Mouse (Mus musculus) cerebellum, adult 11-12 months (tissue): ENCODE data around the gene Eif1.
"Not testable (repeated sequence)": the region's sequence is repeated elsewhere in the genome, so short reads cannot be mapped to it uniquely, and the experiment has no call there.

Experiments
- DNase-seq: peaks from one replicate; pipeline ENCODE4 v3.0.0; 2022

Gene Eif1

DNA sequence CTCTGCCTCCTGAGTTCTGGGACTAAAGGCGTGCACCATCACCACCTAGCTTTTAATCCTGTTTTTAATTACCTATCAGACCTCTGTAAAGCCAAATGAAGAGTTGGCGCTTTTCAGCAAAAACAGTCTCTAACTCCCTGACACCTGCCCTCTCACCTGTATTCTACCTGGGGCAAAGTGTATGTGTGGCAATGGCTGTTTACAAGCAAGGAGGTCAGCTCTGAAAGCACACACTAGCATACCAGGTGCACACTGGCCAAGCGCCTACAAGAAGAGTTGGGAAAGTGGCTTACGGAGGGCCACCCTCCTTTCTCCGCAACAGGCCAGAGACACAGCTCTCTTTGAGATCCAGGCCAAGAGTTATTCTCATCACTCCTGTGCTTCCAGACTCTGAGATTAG is 4.2 kb upstream of the Eif1 start:
- no peak for DNase-seq

DNA sequence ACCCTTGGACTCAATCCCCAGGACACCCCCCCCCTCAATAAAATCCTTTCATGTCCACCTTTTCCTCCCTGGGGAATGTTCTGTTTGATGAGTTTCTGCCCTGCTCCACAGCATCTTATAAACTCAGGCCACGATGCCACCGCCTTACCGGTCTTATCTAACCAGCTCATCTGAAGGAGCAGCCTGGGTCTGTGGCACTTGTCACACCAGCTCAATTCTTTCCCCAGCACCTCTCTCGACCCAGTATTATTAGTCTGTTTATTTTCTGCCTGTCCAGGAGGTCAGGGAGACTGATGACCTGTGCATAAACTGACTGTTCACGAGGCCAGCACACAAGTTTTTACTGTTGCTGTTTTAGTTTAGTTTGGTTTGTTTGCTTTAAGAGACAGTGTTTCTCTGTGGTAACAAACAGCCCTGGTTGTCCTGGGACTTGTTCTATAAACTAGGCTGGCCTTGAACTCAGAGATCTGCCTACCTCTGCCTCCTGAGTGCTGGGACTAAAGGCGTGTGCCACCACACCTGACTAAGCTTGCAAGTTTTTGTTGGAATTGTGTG is 1.8 kb upstream of the Eif1 start:
- peak; percentile 38 for DNase-seq

DNA sequence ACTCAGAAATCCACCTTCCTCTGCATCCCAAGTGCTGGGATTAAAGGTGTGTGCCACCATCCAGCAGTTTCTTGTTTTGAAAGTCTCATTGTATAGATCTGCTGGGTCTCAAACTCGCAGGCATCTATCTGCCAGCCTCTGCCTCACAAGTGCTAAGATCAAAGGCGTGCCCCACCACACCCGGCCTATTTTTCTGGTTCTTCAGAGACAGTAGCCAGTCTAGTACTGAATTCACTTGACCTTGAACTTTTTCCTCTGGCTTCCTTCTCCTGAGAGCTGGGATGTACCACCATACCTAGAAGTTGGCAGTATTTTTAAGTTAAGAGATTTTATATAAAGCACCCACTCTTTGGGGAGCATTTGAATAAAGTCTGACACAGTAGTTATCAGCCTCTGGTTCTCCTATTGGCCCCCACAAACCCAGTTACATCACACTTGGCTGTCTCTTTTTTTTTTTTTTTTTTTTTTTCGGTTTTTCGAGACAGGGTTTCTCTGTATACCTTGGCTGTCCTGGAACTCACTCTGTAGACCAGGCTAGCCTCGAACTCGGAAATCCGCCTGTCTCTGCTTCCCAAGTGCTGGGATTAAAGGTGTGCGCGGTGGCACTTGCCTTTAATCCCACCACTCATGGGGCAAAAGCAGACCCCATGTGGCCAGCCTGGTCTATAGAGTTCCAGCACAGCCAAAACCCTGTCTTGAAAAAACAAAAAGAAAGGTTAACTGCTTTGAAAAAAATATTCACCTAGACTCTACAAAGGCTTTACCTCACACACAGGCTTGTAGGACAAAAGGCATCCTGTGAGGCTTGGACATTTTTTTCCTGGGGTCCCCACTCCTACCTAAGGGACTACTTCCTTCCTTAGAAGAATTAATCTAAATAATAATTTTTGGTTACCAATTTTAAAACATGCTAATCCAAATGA is 895 bp upstream of the Eif1 start:
- DNase-seq = peak; percentile 71

- peak; percentile 97 for DNase-seq
Observed at GRCm38 (mm10) chr11:100320172-100320630, 516 bp downstream of the Eif1 start.

- DNase-seq = not testable (repeated sequence)
Observed at GRCm38 (mm10) chr11:100320701-100321410, 1.2 kb downstream of the Eif1 start.

DNA sequence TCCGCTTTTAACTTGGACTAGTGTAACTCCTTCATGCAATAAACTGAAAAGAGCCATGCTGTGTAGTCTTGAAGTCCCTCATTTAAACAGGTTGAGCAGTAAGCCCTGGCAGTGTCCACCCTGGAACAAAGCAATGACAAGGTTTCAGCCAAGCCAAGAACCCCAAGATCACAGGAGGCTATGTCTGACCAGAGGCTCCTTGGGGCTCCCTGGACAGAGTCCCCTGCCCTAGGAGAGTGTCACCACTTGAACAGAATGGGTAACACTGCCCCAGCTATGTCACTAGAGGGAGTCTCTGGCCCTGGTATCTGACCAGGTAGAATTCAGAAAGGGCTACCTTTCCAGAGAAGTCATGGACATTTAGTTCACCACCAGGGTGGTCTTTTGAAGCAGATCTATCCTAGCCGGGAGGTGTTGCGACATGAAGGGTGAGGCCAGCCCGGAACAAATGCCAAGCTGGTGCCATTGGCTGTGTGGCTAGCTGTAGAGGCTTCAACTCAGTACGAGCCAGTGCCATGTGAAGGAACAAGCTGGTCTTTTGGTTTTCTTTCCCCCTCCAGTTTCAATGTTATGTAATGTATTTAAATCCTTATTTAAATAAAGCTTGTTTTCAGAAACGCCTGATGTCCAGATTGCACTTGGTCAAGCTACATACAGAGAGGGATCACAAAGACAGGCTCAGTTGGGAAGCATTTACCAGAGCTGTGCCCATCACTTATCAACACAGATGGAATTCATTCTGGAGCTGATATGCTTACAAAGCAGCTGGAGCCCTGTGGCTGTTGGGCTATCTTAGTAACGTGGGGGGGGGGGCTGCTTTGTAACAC is 2.0 kb downstream of the Eif1 start:
- peak; percentile 45 for DNase-seq

DNA sequence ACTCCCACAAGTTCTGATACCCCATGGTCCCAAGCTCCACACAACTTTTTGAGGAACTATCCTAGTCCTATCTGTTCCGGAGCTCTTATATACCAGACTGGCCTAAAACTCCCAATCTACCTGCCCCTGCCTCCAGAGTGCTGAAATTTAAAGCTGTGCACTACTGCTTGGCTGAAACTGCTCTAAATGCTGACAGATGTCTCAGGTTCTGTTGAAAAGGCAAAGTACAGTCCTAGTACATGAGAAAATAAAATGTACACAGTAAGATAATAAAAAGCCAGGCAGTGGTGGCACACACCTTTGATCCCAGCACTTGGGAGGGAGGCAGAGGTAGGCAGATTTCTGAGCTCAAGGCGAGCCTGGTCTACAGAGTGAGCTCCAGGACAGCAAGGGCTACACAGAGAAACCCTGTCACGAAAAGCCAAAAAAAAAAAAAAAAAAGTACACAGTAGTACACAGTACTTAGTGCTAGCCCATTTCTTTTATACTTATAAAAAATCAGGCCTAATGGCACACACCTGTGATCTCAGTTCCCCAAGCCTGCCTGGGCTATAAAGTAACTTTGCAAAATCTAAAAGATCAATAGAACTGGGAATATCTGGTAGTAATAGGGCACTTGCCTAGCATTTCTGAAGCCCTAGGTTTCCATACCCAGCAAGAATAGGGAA is 3.0 kb downstream of the Eif1 start:
- DNase-seq = no peak

GRCm38 (mm10) chr11:100323578-100323977 is 3.9 kb downstream of the Eif1 start:
- no peak for DNase-seq

GRCm38 (mm10) chr11:100325062-100325629 is 5.5 kb downstream of the Eif1 start:
- DNase-seq = no peak

DNA sequence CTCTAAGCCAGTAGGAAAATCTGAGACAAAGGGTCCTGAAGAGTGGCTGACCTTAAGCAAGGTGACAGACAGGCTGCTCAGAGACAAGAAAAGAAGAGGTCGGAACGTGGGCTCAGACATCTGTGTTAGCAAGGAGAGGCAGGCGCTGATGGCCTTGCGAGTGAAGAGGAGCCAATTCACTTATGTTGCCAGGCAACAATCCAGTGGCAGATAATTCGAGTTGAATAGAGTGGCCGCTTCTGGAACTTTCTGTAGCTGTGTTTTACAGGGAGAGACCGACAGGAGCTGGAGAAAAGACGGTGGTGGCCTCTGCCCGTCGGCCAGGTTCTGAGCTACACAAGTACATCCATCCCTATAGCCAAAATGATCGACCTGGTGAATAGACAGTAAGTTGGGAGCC is 7.6 kb downstream of the Eif1 start:
- DNase-seq = no peak

DNA sequence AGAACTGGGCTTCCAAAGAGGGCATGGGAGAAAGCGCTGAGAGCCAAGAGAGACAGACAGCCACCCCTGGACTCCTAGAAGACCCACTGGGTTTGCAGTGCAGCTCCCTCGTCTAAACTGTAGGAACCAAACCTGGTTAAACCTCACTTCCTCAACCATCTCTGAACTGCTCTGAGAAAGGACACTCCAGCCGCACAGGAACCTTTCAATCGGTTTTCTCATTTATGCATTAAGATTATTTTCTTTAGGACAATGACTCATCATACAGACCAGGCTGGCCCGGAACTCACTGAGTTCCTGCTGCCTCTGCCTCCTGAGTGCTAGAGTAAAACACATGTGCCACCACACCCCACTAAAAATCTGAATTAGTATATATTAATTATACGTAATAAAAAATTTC is 8.1 kb downstream of the Eif1 start:
- no peak for DNase-seq

- DNase-seq = no peak
Observed at GRCm38 (mm10) chr11:100330235-100330634, 10.6 kb downstream of the Eif1 start.

DNA sequence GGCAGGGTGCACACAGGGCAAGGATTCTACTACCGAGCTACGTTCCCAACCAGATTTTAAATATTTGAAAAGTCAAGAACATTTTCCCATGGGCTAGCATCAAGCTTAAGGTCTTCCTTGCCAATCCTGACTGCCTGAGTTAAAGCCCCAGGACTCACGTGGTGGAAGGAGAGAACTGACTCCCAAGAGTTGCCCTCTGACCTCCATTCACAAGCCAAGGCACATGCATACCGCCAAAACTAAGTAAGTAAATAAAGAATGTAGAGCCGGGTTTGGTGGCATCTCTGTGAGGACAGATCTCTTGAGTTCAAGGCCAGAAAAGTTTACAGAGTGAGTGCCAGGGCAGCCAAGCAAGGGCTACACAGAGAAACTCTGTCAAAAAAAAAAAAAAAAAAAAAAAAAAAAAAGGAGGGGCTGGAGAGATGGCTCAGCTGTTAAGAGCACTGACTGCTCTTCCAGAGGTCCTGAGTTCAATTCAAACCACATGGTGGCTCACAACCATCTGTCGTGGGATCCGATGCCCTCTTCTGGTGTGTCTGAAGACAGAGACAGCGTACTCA is 11.2 kb downstream of the Eif1 start:
- not testable (repeated sequence) for DNase-seq

DNA sequence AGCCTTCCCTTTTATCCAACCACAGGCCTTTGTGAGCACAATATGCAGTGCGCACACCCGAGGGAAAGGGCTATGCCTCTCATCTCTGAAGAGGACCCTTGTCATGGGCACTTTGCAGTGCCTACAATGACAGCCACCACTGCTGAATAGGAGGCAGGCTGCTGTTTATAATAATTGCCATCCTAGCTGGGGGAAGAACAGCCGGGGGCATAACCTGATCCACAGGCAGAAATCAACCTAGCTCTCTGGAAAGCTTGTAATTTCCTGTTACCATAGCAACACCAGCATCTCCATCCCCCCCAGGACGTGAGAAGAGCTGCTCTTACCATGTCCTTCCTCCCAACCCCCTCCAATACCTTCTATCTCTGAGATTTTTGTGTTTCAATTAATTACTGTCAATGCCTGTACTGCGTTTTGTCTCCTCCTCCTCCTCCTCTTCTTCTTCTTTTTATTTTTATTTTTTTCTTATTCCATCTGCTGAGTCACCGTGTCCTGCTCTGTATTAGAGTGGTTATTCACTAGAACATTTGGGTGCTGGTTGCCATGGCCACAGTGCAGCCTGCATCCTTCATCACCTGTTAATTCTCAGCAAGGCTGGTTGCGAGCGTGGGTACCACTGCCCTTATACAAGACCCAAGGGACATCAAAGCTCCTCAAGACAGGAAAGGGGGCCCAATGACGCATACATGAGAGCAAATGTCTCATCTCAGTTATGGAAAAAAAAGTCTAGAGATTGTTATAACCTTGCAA is 13.3 kb downstream of the Eif1 start:
- no peak for DNase-seq

DNA sequence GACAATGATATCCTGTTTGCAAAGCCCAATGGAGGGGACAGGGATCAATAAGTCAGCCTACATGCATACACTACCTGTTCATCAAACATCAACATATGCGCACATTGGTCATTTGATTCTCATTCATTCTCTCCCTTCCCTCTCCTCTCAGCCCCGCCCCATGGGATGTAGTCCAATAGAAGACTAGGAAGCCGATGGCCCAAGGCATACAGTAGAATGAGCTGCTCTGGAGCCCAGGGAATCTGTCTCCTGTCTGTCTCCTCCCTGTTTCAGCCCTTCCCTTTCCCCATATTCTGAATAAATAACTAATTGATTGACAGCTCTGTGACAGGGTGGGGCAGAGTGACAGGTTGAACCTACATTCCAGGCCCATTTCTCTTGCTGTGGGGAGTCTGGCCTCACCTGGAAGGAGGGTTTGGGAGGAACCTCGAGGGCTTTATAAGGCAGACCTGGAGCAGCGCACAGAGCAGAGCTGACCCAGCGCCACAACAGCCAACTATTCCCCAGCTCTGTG is 14.3 kb downstream of the Eif1 start, which contains the start of gene Gast:
TSS of gene Gast (plus strand) at position 464 of the 514 bp plus-strand sequence.
- DNase-seq = no peak

- DNase-seq = no peak
Observed at GRCm38 (mm10) chr11:100335731-100336130, 16.0 kb downstream of the Eif1 start.

DNA sequence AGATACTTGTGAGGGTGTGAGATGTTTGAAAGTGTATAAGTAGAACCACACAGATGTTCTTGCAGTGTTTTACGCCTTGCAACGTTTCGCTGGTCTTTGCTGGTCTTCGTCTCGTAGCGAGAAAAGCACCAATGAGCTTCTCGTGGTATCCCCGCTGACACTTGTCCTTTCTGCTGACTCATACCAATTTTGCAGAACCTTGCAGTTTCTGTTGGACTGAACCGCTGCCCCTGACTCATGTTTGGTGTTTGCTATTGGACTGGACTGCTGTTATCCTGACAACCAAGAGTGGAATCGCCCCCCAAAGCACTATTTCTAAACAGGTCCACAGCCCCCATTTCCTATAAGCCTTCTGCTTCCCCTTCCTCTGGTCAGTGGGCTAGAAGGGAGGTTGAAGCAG is 24.6 kb downstream of the Eif1 start:
- DNase-seq = no peak

DNA sequence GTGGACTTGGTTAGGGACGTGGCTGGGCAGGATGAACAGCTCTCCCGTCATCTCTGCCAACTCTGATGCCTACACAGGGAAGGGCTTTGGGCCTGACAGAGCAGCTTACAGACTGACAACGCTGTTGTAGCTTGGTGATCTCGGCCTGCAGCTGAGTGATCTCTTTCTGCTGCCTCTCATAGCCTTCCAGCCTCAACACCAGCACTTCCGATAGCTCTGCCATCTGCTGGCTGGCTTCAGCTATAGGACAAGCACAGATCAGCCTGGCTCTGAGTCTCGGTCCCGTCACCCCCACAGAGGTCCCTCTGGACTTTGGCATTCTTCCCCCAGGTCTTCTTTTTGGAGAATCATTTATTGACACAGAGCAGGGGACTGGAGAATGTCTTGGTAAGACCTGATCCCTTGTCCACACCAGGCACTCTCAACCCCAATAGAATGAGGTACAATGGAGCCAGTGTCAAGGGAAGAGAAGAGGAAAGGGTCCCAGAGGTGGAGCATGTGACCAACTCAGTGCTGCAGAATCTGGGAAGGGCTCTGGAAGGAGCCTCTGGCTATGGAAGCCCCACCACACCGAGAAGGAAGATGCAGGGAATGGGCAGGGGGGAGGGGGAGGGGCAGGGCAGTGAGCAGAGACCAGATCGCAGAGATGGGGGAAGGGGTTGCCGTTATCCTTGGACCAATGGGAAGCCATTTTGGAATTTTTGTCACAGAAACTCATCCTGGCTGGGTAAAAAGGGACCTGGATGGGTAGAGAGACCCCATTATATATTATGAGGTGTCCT is 32.6 kb downstream of the Eif1 start:
- DNase-seq = peak; percentile 46

GRCm38 (mm10) chr11:100355151-100355951 is 35.7 kb downstream of the Eif1 start:
- peak; percentile 72 for DNase-seq
